Mouse (Mus musculus): Measurements from ENCODE around the gene Gm13283. TPM values are rescaled to one million over a fixed set of nuclear protein-coding genes. Genes with fewer than 3 reads are reported as not detected.

Gm13283 gene
- polyA plus RNA-seq (2012; rRNA removed), result 0.06 TPM in 1 of 2 replicates, not detected in the other

DNA sequence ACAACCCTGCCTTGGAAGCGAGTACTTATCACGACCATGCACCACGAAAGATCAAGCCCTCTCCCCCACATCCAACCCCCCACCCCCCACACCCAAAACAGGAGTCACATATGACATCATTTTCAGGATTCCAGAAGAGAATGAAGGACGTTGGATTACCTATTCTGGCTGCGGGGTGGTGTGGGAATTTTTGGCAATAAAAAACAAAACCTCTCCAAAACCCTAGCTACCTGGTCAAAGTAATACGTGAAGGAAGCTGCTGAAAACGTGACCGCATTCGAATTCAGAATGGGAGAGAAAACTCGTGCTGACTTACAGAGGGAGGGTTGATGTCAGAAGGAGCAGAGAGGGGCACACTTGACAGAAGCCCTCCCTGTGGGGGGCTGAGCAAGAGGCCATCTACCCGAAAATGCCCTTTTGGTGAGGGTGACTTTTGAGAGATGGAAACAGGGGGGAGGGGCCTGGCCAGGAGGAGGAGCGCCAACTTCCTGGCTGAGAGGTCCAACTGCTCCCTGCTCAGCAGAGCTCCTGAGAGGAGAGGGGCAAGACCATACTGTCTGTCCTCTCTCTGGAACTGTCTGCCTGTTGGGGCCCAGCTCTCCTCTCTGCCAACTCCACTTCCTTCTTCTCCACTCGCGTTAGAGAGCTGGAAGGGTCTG, at the start of gene Gm13283:
TSS of gene Gm13283 (plus strand) at position 510 of the 659 bp plus-strand sequence.

DNA sequence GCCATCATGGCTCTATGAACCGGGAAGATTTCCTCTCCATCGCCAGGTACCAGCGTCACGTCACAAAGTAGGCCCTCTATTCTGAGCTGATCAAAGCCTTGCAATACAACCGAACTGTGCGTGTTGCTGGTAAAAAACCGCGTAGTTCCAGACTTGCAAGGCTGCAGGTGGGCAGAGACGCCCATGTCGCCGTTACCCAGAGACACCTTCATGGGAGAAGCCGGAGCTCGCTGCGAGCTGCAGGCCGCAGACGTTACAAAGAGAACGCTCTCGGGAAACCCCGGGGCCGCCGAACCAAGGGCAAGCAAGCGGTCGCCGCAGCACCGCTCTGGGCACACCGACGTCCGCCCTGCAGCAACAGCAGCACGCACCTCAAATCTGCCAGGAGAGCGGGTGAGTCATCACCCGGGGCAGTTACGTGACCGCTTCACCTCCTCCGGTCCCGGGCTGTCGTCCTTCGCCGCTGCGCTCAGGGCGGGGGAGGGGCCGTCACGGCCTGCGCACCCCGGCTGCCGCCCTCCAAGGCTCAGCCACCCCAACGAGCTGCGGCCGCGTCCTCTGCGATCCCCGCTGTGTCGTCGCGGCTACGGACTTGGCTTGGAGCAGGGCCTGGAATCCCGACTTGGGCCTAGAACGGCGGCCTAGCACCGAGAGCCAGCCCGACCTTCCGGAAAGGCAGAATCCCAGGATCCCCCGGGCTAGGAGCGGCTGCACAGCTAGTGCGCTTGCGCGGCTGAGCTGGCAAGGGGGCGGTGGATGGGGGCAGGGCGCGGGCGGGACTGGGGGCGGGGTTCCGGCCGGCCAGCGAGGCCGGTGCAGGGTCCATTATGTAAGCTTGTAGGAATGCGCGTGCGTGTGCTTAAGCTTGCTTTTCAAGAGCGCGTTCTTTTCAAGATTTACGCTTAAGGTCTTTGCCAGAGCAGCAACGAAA, 37.9 kb upstream of the Gm13283 start, which contains the start of the genes Gm26566 and Klhl9:
TSS of gene Gm26566 (plus strand) at position 15 of the 931 bp plus-strand sequence.
TSS of gene Klhl9 (minus strand) at position 675 of the 931 bp plus-strand sequence.

DNA sequence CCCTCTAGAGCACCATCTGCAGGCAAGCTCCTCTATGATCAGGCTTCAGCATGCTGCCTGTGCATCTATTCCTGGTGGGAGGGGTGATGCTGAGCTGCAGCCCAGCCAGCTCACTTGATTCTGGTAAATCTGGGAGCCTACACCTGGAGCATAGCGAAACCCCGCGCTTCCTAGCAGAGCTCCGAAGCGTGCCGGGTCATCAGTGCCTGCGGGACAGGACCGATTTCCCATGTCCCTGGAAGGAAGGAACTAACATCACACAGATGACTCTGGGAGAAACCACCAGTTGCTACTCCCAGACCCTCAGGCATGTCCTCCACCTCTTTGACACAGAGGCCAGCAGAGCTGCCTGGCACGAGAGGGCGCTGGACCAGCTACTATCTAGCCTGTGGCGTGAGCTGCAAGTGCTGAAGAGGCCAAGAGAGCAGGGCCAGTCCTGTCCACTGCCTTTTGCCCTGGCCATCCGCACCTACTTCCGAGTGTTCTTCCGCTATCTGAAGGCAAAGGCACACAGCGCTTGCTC, 5.0 kb upstream of the Gm13283 start, which contains the start of gene Gm13271:
TSS of gene Gm13271 (plus strand) at position 51 of the 523 bp plus-strand sequence.

DNA sequence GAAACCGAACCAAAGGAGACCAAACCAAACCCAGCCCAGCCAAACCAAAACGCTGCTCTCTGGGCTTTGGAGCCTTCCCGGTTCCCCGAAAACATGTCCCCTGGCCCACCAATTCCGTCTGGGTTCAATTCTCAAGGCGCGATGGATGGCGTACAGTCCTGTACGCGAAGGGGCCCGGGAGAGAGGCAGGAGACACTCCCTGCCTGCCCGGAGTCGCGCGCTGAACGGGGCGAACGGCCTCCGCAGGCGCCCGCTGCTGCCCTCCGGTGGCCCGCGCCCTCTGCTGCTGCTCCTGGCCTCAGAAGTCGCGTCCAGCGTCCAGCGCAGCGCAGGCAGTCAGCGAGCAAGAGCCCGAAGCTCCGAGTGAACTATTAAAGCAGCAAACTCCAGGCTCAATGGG, 13.6 kb downstream of the Gm13283 start, which contains the start of gene Gm13290:
TSS of gene Gm13290 (plus strand) at position 301 of the 400 bp plus-strand sequence.

GRCm38 (mm10) chr4:88776622-88777021, 16.7 kb downstream of the Gm13283 start, which contains the start of gene Gm13289:
TSS of gene Gm13289 (plus strand) at chr4:88776922.

GRCm38 (mm10) chr4:88779550-88779949, 19.6 kb downstream of the Gm13283 start, which contains the start of gene Gm13272:
TSS of gene Gm13272 (plus strand) at chr4:88779850.

DNA sequence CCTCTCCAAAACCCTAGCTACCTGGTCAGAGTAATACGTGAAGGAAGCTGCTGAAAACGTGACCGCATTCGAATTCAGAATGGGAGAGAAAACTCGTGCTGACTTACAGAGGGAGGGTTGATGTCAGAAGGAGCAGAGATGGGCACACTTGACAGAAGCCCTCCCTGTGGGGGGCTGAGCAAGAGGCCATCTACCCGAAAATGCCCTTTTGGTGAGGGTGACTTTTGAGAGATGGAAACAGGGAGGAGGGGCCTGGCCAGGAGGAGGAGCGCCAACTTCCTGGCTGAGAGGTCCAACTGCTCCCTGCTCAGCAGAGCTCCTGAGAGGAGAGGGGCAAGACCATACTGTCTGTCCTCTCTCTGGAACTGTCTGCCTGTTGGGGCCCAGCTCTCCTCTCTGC, 21.9 kb downstream of the Gm13283 start, which contains the start of gene Ifnz:
TSS of gene Ifnz (plus strand) at position 301 of the 400 bp plus-strand sequence.

GRCm38 (mm10) chr4:88785409-88785808, 25.5 kb downstream of the Gm13283 start, which contains the start of gene Gm13276:
TSS of gene Gm13276 (plus strand) at chr4:88785709.

DNA sequence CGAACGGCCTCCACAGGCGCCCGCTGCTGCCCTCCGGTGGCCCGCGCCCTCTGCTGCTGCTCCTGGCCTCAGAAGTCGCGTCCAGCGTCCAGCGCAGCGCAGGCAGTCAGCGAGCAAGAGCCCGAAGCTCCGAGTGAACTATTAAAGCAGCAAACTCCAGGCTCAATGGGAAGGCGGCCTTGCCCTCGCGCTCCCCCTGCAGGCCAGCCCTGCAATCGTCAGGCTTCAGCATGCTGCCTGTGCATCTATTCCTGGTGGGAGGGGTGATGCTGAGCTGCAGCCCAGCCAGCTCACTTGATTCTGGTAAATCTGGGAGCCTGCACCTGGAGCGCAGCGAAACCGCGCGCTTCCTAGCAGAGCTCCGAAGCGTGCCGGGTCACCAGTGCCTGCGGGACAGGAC, 28.5 kb downstream of the Gm13283 start, which contains the start of gene Gm13277:
TSS of gene Gm13277 (plus strand) at position 231 of the 400 bp plus-strand sequence.

DNA sequence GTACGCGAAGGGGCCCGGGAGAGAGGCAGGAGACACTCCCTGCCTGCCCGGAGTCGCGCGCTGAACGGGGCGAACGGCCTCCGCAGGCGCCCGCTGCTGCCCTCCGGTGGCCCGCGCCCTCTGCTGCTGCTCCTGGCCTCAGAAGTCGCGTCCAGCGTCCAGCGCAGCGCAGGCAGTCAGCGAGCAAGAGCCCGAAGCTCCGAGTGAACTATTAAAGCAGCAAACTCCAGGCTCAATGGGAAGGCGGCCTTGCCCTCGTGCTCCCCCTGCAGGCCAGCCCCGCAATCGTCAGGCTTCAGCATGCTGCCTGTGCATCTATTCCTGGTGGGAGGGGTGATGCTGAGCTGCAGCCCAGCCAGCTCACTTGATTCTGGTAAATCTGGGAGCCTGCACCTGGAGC, 31.3 kb downstream of the Gm13283 start, which contains the start of gene Gm13278:
TSS of gene Gm13278 (plus strand) at position 301 of the 400 bp plus-strand sequence.

DNA sequence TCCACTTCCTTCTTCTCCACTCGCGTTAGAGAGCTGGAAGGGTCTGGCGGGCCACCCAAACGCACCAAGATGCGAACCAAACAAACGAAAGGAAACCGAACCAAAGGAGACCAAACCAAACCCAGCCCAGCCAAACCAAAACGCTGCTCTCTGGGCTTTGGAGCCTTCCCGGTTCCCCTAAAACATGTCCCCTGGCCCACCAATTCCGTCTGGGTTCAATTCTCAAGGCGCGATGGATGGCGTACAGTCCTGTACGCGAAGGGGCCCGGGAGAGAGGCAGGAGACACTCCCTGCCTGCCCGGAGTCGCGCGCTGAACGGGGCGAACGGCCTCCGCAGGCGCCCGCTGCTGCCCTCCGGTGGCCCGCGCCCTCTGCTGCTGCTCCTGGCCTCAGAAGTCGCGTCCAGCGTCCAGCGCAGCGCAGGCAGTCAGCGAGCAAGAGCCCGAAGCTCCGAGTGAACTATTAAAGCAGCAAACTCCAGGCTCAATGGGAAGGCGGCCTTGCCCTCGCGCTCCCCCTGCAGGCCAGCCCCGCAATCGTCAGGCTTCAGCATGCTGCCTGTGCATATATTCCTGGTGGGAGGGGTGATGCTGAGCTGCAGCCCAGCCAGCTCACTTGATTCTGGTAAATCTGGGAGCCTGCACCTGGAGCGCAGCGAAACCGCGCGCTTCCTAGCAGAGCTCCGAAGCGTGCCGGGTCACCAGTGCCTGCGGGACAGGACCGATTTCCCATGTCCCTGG, 34.2 kb downstream of the Gm13283 start, which contains the start of gene Gm13275:
TSS of gene Gm13275 (plus strand) at position 552 of the 740 bp plus-strand sequence.

GRCm38 (mm10) chr4:88797097-88797496, 37.2 kb downstream of the Gm13283 start, which contains the start of gene Gm13279:
TSS of gene Gm13279 (plus strand) at chr4:88797397.

GRCm38 (mm10) chr4:88799365-88799764, 39.4 kb downstream of the Gm13283 start, which contains the start of gene Gm13285:
TSS of gene Gm13285 (plus strand) at chr4:88799665.

GRCm38 (mm10) chr4:88802954-88803353, 43.0 kb downstream of the Gm13283 start, which contains the start of gene Gm13287:
TSS of gene Gm13287 (plus strand) at chr4:88803254.

GRCm38 (mm10) chr4:88805231-88805630, 45.3 kb downstream of the Gm13283 start, which contains the start of gene Gm13288:
TSS of gene Gm13288 (plus strand) at chr4:88805531.

Other genes starting within 250 kb of the Gm13283 start
- gene Ifnb1, start 237.3 kb upstream of the Gm13283 start, polyA plus RNA-seq (2012; rRNA removed), result not detected in 2 replicates
- not detected in 2 replicates for gene Ifna15, start 201.9 kb upstream of the Gm13283 start, polyA plus RNA-seq (2012; rRNA removed)
- gene Ifna14, start 188.3 kb upstream of the Gm13283 start, polyA plus RNA-seq (2012; rRNA removed), result not detected in 2 replicates
- not detected in 2 replicates for gene Ifna9, start 167.7 kb upstream of the Gm13283 start, polyA plus RNA-seq (2012; rRNA removed)
- gene Ifna12, start 156.7 kb upstream of the Gm13283 start, polyA plus RNA-seq (2012; rRNA removed), result not detected in 2 replicates
- not detected in 2 replicates for gene C87499, start 125.7 kb upstream of the Gm13283 start, polyA plus RNA-seq (2012; rRNA removed)
- not detected in 2 replicates for gene Ifna13, start 115.7 kb upstream of the Gm13283 start, polyA plus RNA-seq (2012; rRNA removed)
- not detected in 2 replicates for gene Ifna16, start 83.2 kb upstream of the Gm13283 start, polyA plus RNA-seq (2012; rRNA removed)
- not detected in 2 replicates for gene Ifna2, start 76.2 kb upstream of the Gm13283 start, polyA plus RNA-seq (2012; rRNA removed)
- gene Ifnab, start 68.8 kb upstream of the Gm13283 start, polyA plus RNA-seq (2012; rRNA removed), result not detected in 2 replicates
- 1.2 and 1.6 TPM in 2 replicates for gene Gm26566, start 38.3 kb upstream of the Gm13283 start, polyA plus RNA-seq (2012; rRNA removed)
- 43.1 and 44.2 TPM in 2 replicates for gene Klhl9, start 37.7 kb upstream of the Gm13283 start, polyA plus RNA-seq (2012; rRNA removed)
- not detected in 2 replicates for gene Gm13271, start 5.3 kb upstream of the Gm13283 start, polyA plus RNA-seq (2012; rRNA removed)
- gene Gm13290, start 13.7 kb downstream of the Gm13283 start, polyA plus RNA-seq (2012; rRNA removed), result not detected in 2 replicates
- not detected in 2 replicates for gene Gm13289, start 16.8 kb downstream of the Gm13283 start, polyA plus RNA-seq (2012; rRNA removed)
- gene Gm13272, start 19.7 kb downstream of the Gm13283 start, polyA plus RNA-seq (2012; rRNA removed), result not detected in 2 replicates
- not detected in 2 replicates for gene Ifnz, start 22.0 kb downstream of the Gm13283 start, polyA plus RNA-seq (2012; rRNA removed)
- gene Gm13276, start 25.6 kb downstream of the Gm13283 start, polyA plus RNA-seq (2012; rRNA removed), result not detected in 2 replicates
- gene Gm13277, start 28.5 kb downstream of the Gm13283 start, polyA plus RNA-seq (2012; rRNA removed), result not detected in 2 replicates
- gene Gm13278, start 31.4 kb downstream of the Gm13283 start, polyA plus RNA-seq (2012; rRNA removed), result not detected in 2 replicates
- not detected in 2 replicates for gene Gm13275, start 34.4 kb downstream of the Gm13283 start, polyA plus RNA-seq (2012; rRNA removed)
- not detected in 2 replicates for gene Gm13279, start 37.3 kb downstream of the Gm13283 start, polyA plus RNA-seq (2012; rRNA removed)
- not detected in 2 replicates for gene Gm13285, start 39.5 kb downstream of the Gm13283 start, polyA plus RNA-seq (2012; rRNA removed)
- gene Gm13287, start 43.1 kb downstream of the Gm13283 start, polyA plus RNA-seq (2012; rRNA removed), result not detected in 2 replicates
- 0.01 TPM in 1 of 2 replicates, not detected in the other for gene Gm13288, start 45.4 kb downstream of the Gm13283 start, polyA plus RNA-seq (2012; rRNA removed)
- not detected in 2 replicates for gene Ifna7, start 56.1 kb downstream of the Gm13283 start, polyA plus RNA-seq (2012; rRNA removed)
- gene Ifna11, start 59.8 kb downstream of the Gm13283 start, polyA plus RNA-seq (2012; rRNA removed), result not detected in 2 replicates
- not detected in 2 replicates for gene Ifna6, start 67.3 kb downstream of the Gm13283 start, polyA plus RNA-seq (2012; rRNA removed)
- gene Ifna5, start 75.4 kb downstream of the Gm13283 start, polyA plus RNA-seq (2012; rRNA removed), result not detected in 2 replicates
- gene Ifna4, start 81.7 kb downstream of the Gm13283 start, polyA plus RNA-seq (2012; rRNA removed), result not detected in 2 replicates
- gene Ifna1, start 90.0 kb downstream of the Gm13283 start, polyA plus RNA-seq (2012; rRNA removed), result not detected in 2 replicates
- gene Ifne, start 120.1 kb downstream of the Gm13283 start, polyA plus RNA-seq (2012; rRNA removed), result not detected in 2 replicates

Measured in central nervous system, embryonic 14 days (tissue).